Mouse (Mus musculus) midbrain, embryonic 16.5 days (tissue): ENCODE data around the gene Hhat. TPM values are rescaled to one million over a fixed set of nuclear protein-coding genes. Genes with fewer than 3 reads are reported as not detected.

Source experiments
- ATAC-seq: fragments of 200-750 bp; cut with Nextera tagmentation; 2 replicates; pipeline ENCODE4 v1.8.0; 2017; ENCODE audit warnings: moderate TSS enrichment
- H3K27ac ChIP-seq: fragments of 300-500 bp; sonication (generic); 2 replicates; pipeline ENCODE4 v1.5.1; 2014; ENCODE audit warnings: mild to moderate bottlenecking, low read length, mixed read lengths
- H3K27me3 ChIP-seq: fragments of 300-500 bp; sonication (generic); 2 replicates; pipeline ENCODE4 v1.6.1; 2014; ENCODE audit warnings: low read depth, low read length, mixed read lengths; ENCODE audit not compliant: control insufficient read depth, insufficient read depth
- H3K36me3 ChIP-seq: fragments of 300-500 bp; sonication (generic); 2 replicates; pipeline ENCODE4 v1.6.1; 2014; ENCODE audit warnings: mild to moderate bottlenecking, low read length, moderate library complexity, mixed read lengths; ENCODE audit not compliant: control insufficient read depth, insufficient read depth
- H3K4me1 ChIP-seq: fragments of 300-500 bp; sonication (generic); 2 replicates; pipeline ENCODE4 v1.6.1; 2014; ENCODE audit warnings: mild to moderate bottlenecking, low read length, mixed read lengths; ENCODE audit not compliant: control insufficient read depth, insufficient read depth
- H3K4me2 ChIP-seq: fragments of 300-500 bp; sonication (generic); 2 replicates; pipeline ENCODE4 v1.6.1; 2014; ENCODE audit warnings: mild to moderate bottlenecking, low read length, mixed read lengths
- H3K4me3 ChIP-seq: fragments of 300-500 bp; sonication (generic); 2 replicates; pipeline ENCODE4 v1.5.1; 2014; ENCODE audit warnings: low read depth, mild to moderate bottlenecking, low read length, moderate library complexity, mixed read lengths
- H3K9ac ChIP-seq: fragments of 300-500 bp; sonication (generic); 2 replicates; pipeline ENCODE4 v1.6.1; 2014; ENCODE audit warnings: low read depth, low read length, mixed read lengths
- H3K9me3 ChIP-seq: fragments of 300-500 bp; sonication (generic); replicated peaks from 2 replicates; pipeline ENCODE4 v1.6.1; 2014; ENCODE audit warnings: mild to moderate bottlenecking, low read length, mixed read lengths; ENCODE audit not compliant: control insufficient read depth, poor library complexity, severe bottlenecking
- WGBS: fragments of 180-500 bp; shearing (Covaris S2); extraction: QIAGEN DNeasy Blood & Tissue Kit; methylation state at CpG from one replicate; pipeline ENCODE4 v1.1.7; 2014; 5-methylcytosine and 5-hydroxymethylcytosine counted together
- polyA plus RNA-seq: library from polyadenylated mRNA; unstranded; fragments of >200 nt; fragmentation: Nextera tagmentation; extraction: Ambion mirVana; gene quantifications from 2 replicates; pipeline ENCODE4 v1.2.1, GENCODE M21; 2015

The Hhat gene
- polyA plus RNA-seq, 1 experiment from 2014 or later = 3.4 TPM

GRCm38 (mm10) chr1:192730517-192730916 is 40.5 kb downstream of the Hhat start:
- no peak overlapping the region for H3K27ac ChIP-seq
- 90% methylated on average over 7 of the region's 7 CpGs for whole genome bisulfite sequencing

GRCm38 (mm10) chr1:192726996-192727624 is 43.9 kb downstream of the Hhat start:
- Histone ChIP-seq H3K27ac (no peak overlapping the region), H3K9me3 (no peaks in the 10 kb centered on the region), H3K27me3 (no peaks in the 10 kb centered on the region), H3K4me1 (no peaks in the 10 kb centered on the region), H3K4me2 (no peak overlapping the region), H3K36me3 (no peaks in the 10 kb centered on the region), H3K9ac (no peak overlapping the region), H3K4me3 (no peak overlapping the region)
- peak; percentile 73 for ATAC-seq
- 50% methylated on average over 11 of the region's 11 CpGs for WGBS

More at GRCm38 (mm10) chr1:192730517-192730916, 40.5 kb downstream of the Hhat start:
- no peak overlapping the region for H3K9ac ChIP-seq
- no peak for ATAC-seq
- H3K4me2 ChIP-seq = no peak overlapping the region
- no peaks in the 10 kb centered on the region for H3K4me1 ChIP-seq
- no peak overlapping the region for H3K4me3 ChIP-seq
- no peaks in the 10 kb centered on the region for H3K36me3 ChIP-seq
- no peaks in the 10 kb centered on the region for H3K9me3 ChIP-seq
- H3K27me3 ChIP-seq = no peaks in the 10 kb centered on the region

- no peaks in the 10 kb centered on the region for H3K36me3 ChIP-seq
- no peak overlapping the region for H3K9ac ChIP-seq
- no peaks in the 10 kb centered on the region for H3K4me1 ChIP-seq
- no peak overlapping the region for H3K4me2 ChIP-seq
- H3K4me3 ChIP-seq = no peak overlapping the region
- no peak overlapping the region for H3K27ac ChIP-seq
- WGBS = 32% methylated on average over 5 of the region's 5 CpGs
- ATAC-seq = no peak
- H3K9me3 ChIP-seq = no peaks in the 10 kb centered on the region
- H3K27me3 ChIP-seq = no peaks in the 10 kb centered on the region
These were observed 48.9 kb downstream of the Hhat start for GRCm38 (mm10) chr1:192722147-192722546.

- Histone ChIP-seq H3K36me3 (no peaks in the 10 kb centered on the region), H3K27me3 (no peaks in the 10 kb centered on the region), H3K4me2 (no peak overlapping the region), H3K9ac (no peak overlapping the region), H3K27ac (no peak overlapping the region), H3K9me3 (no peaks in the 10 kb centered on the region), H3K4me3 (no peak overlapping the region), H3K4me1 (no peaks in the 10 kb centered on the region)
- ATAC-seq = no peak
- WGBS = 60% methylated on average over 10 of the region's 10 CpGs
These were observed 50.9 kb downstream of the Hhat start for GRCm38 (mm10) chr1:192720156-192720555.

- Histone ChIP-seq H3K4me1 (no peaks in the 10 kb centered on the region), H3K9ac (no peak overlapping the region), H3K4me2 (no peak overlapping the region), H3K4me3 (no peak overlapping the region), H3K27me3 (no peaks in the 10 kb centered on the region), H3K27ac (no peak overlapping the region), H3K9me3 (no peaks in the 10 kb centered on the region), H3K36me3 (no peaks in the 10 kb centered on the region)
- 32% methylated on average over 3 of the region's 3 CpGs for WGBS
- no peak for ATAC-seq
These were observed 59.2 kb downstream of the Hhat start for GRCm38 (mm10) chr1:192711779-192712348.

GRCm38 (mm10) chr1:192700339-192701073 is 70.5 kb downstream of the Hhat start:
- Histone ChIP-seq H3K36me3 (no peaks in the 10 kb centered on the region), H3K9ac (no peak overlapping the region), H3K27me3 (no peaks in the 10 kb centered on the region), H3K27ac (no peak overlapping the region), H3K4me3 (no peak overlapping the region), H3K9me3 (no peaks in the 10 kb centered on the region; the same call in 1 of the 2 replicates), H3K4me2 (no peak overlapping the region), H3K4me1 (no peaks in the 10 kb centered on the region)
- ATAC-seq = no peak
- WGBS = 86% methylated on average over 8 of the region's 8 CpGs

- ATAC-seq = no peak
- no peaks in the 10 kb centered on the region for H3K36me3 ChIP-seq
- H3K4me2 ChIP-seq = no peak overlapping the region
- H3K27ac ChIP-seq = no peak overlapping the region
- no peaks in the 10 kb centered on the region for H3K27me3 ChIP-seq
- H3K4me1 ChIP-seq = no peaks in the 10 kb centered on the region
- H3K9ac ChIP-seq = no peak overlapping the region
- no peaks in the 10 kb centered on the region for H3K9me3 ChIP-seq
- no peak overlapping the region for H3K4me3 ChIP-seq
These were observed 71.9 kb downstream of the Hhat start for GRCm38 (mm10) chr1:192699101-192699500.

- no peak overlapping the region for H3K4me3 ChIP-seq
- H3K9me3 ChIP-seq = no peaks in the 10 kb centered on the region
- no peaks in the 10 kb centered on the region for H3K36me3 ChIP-seq
- H3K4me1 ChIP-seq = no peaks in the 10 kb centered on the region
- no peak overlapping the region for H3K4me2 ChIP-seq
- no peaks in the 10 kb centered on the region for H3K27me3 ChIP-seq
- no peak overlapping the region for H3K27ac ChIP-seq
- H3K9ac ChIP-seq = no peak overlapping the region
- 0 out of 2 replicates have a peak, but pooled peaks have one; percentile 17 for ATAC-seq
- 67% methylated on average over 1 of the region's 1 CpGs for WGBS
These were observed 74.6 kb downstream of the Hhat start for GRCm38 (mm10) chr1:192696371-192696863.

- Histone ChIP-seq H3K4me3 (no peak overlapping the region), H3K4me2 (no peak overlapping the region), H3K36me3 (no peaks in the 10 kb centered on the region), H3K27me3 (no peaks in the 10 kb centered on the region), H3K9me3 (no peaks in the 10 kb centered on the region), H3K27ac (no peak overlapping the region), H3K4me1 (no peaks in the 10 kb centered on the region), H3K9ac (no peak overlapping the region)
- no peak for ATAC-seq
- WGBS = 96% methylated on average over 10 of the region's 10 CpGs
These were observed 77.4 kb downstream of the Hhat start for GRCm38 (mm10) chr1:192693644-192694043.
